Mouse (Mus musculus): ENCODE results near the gene Nsun2. TPM values are rescaled to one million over a fixed set of nuclear protein-coding genes. Genes with fewer than 3 reads are reported as not detected.

Gene Nsun2
- polyA plus RNA-seq, 1 experiment from 2014 or later = 82.0 TPM

DNA sequence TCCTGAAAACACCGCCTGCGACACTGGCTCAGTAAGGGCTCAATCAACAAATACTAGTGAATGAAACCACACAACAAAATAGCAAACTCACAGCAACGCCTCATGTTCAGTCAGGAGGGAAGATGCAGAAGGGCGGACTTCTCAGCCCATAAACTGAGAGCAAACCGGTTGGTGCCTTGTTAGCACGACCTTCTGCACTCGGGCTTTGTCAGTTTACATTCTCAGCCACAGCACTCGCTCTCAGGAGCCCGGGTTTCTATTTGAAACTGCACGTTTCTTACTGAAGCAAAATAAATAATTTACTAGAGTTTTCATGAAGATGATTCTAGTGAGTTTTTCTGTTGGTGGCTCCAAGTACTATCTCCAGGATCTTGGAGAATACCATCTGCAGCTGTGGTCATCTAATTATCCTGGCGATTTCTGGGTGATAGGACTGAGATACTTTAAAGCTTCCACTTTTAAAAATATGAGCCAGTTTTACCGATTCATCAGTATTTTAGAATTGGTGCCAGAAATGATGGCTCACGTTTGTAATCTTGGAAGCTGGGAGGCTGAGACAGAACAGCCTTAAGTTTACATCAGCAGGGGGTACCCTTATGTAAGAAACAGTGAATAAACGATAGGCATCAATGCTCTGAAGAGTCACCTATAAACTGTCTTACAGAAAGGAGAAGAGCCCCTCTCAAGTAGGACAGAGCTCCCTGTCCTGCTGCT, 9.9 kb upstream of the Nsun2 start:
- no peak overlapping the region for H3K9ac ChIP-seq (ENCODE audit: low read depth, low read length)
- no peak overlapping the region for H3K4me2 ChIP-seq (ENCODE audit: low read length)
- peaks cover 39% of the 10 kb centered on the region; the same call in 1 of the 2 replicates for H3K4me1 ChIP-seq (replicated peaks; ENCODE audit: insufficient read depth, low read length)
- DNase-seq (ENCODE audit: low spot score) (no peak), ATAC-seq (replicated peaks; ENCODE audit: low FRiP score, low read depth) (no peak)
- H3K27me3 ChIP-seq (ENCODE audit: insufficient read depth, low read length) = no peaks in the 10 kb centered on the region
- no peaks in the 10 kb centered on the region for H3K9me3 ChIP-seq (replicated peaks; ENCODE audit: low read length)
- H3K36me3 ChIP-seq (ENCODE audit: insufficient read depth, low read length) = no peaks in the 10 kb centered on the region
- no peak overlapping the region for H3K4me3 ChIP-seq (replicated peaks; ENCODE audit: low read depth, low read length)
- TF ChIP-seq CTCF (IDR thresholded peaks at IDR 0.05; ENCODE audit: low read depth) = no peak
- WGBS = 37% methylated on average over 14 of the region's 14 CpGs
- H3K27ac ChIP-seq = no peak overlapping the region

DNA sequence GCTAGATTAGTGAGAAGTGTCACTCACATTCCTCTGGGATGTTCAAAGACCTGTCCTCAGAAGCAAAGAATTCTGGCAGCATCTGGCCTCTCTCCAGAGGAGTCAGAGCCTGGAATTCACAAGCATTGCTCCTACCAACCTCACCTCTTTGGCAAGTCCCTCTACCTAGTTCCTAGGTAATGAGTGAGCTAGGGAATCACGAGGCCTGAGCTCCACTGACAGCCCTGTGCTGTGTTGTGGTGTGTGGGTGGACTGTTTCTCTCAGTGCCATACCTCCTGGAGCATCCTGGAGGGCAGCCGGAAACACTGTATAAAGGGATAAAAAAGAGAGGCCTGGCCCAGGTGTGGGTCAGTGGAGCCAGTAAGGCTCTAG, 9.4 kb upstream of the Nsun2 start:
- Histone ChIP-seq H3K4me2 (ENCODE audit: low read length) (no peak overlapping the region), H3K27ac (no peak overlapping the region), H3K9ac (ENCODE audit: low read depth, low read length) (no peak overlapping the region), H3K36me3 (ENCODE audit: insufficient read depth, low read length) (no peaks in the 10 kb centered on the region), H3K4me1 (replicated peaks; ENCODE audit: insufficient read depth, low read length) (peaks cover 39% of the 10 kb centered on the region; the same call in 1 of the 2 replicates), H3K9me3 (replicated peaks; ENCODE audit: low read length) (no peaks in the 10 kb centered on the region), H3K4me3 (replicated peaks; ENCODE audit: low read depth, low read length) (no peak overlapping the region), H3K27me3 (ENCODE audit: insufficient read depth, low read length) (no peaks in the 10 kb centered on the region)
- no peak for DNase-seq (ENCODE audit: low spot score)
- 52% methylated on average over 2 of the region's 2 CpGs for WGBS
- TF ChIP-seq CTCF (IDR thresholded peaks at IDR 0.05; ENCODE audit: low read depth) = no peak
- ATAC-seq (replicated peaks; ENCODE audit: low FRiP score, low read depth) = peak; percentile 31; the same call in 1 of the 2 replicates

DNA sequence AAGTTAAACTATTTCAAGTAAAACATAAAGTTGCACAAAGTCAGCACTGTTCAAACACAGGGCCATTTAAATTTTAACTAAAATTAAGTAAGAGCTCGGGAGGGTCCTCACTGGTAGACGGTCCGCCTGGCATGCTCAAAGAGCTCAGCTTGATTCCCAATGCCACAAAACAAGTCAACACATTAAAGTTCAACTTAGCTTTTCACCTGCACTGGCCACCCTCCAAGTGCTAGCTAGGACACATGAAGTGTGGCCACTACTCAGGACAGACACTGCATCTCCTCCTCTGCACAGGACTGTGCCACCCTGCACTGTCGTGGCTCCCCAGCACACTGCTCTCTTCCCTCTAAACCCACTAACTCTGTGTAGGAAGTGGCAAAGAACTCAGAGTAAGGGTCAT, 7.7 kb upstream of the Nsun2 start:
- Histone ChIP-seq H3K27ac (peak overlapping the region; percentile 13; the same call in 1 of the 2 replicates), H3K4me3 (replicated peaks; ENCODE audit: low read depth, low read length) (no peak overlapping the region), H3K36me3 (ENCODE audit: insufficient read depth, low read length) (no peaks in the 10 kb centered on the region), H3K9me3 (replicated peaks; ENCODE audit: low read length) (no peaks in the 10 kb centered on the region), H3K4me1 (replicated peaks; ENCODE audit: insufficient read depth, low read length) (peaks cover 40% of the 10 kb centered on the region; the same call in 1 of the 2 replicates), H3K4me2 (ENCODE audit: low read length) (peak overlapping the region; percentile 10; the same call in 1 of the 2 replicates), H3K9ac (ENCODE audit: low read depth, low read length) (no peak overlapping the region), H3K27me3 (ENCODE audit: insufficient read depth, low read length) (no peaks in the 10 kb centered on the region)
- 49% methylated on average over 4 of the region's 4 CpGs for WGBS
- no peak for DNase-seq (ENCODE audit: low spot score)
- TF ChIP-seq CTCF (IDR thresholded peaks at IDR 0.05; ENCODE audit: low read depth) = no peak
- ATAC-seq (replicated peaks; ENCODE audit: low FRiP score, low read depth) = peak; percentile 47; the same call in 1 of the 2 replicates

DNA sequence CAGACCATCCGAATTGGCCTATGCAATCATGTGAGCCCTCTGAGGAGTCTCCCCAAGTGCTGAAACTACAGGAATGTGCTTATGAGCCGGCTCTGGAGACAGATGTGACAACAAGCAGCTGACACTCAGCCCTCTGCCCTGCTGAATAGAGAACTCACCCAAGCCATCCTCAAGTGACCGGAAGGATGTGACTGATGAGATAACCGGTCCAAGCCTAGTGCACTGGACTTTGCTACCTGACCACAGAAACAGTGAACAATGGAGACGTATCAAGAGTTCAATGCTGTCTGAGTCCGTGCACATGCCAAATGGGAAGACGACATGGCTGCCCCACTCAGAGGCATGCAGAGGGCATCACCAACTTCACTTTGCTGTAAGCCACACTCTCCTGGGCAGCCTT, 5.0 kb upstream of the Nsun2 start:
- no peak for TF ChIP-seq CTCF (IDR thresholded peaks at IDR 0.05; ENCODE audit: low read depth)
- Histone ChIP-seq H3K27me3 (ENCODE audit: insufficient read depth, low read length) (no peaks in the 10 kb centered on the region), H3K36me3 (ENCODE audit: insufficient read depth, low read length) (no peaks in the 10 kb centered on the region), H3K4me1 (replicated peaks; ENCODE audit: insufficient read depth, low read length) (peaks cover 48% of the 10 kb centered on the region), H3K27ac (no peak overlapping the region), H3K9me3 (replicated peaks; ENCODE audit: low read length) (no peaks in the 10 kb centered on the region), H3K4me2 (ENCODE audit: low read length) (no peak overlapping the region), H3K4me3 (replicated peaks; ENCODE audit: low read depth, low read length) (no peak overlapping the region), H3K9ac (ENCODE audit: low read depth, low read length) (no peak overlapping the region)
- no peak for ATAC-seq (replicated peaks; ENCODE audit: low FRiP score, low read depth)
- 72% methylated on average over 7 of the region's 7 CpGs for WGBS
- no peak for DNase-seq (ENCODE audit: low spot score)

DNA sequence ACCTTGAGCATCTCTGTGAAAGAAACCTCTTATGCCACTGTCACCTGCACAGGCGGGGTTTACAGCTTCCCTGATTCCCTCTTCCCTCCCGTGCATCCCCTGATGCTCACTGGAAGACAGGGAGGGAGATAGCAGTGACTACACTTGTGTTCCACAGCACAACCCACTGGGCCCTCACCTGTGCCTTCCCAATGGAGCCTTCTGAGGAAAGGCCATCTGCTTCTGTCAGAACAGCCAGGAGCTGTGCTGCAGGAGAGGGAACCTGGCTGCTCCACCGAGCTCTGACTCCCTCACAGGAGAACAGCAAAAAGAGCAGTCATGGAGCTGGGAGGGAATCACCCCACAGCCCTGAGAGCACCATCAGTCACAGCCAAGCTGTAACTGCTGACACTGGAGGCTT, 3.4 kb upstream of the Nsun2 start:
- H3K36me3 ChIP-seq (ENCODE audit: insufficient read depth, low read length) = no peaks in the 10 kb centered on the region
- no peak for TF ChIP-seq CTCF (IDR thresholded peaks at IDR 0.05; ENCODE audit: low read depth)
- H3K4me1 ChIP-seq (replicated peaks; ENCODE audit: insufficient read depth, low read length) = peaks cover 32% of the 10 kb centered on the region
- H3K9me3 ChIP-seq (replicated peaks; ENCODE audit: low read length) = no peaks in the 10 kb centered on the region
- no peak for DNase-seq (ENCODE audit: low spot score)
- no peak overlapping the region for H3K4me2 ChIP-seq (ENCODE audit: low read length)
- 67% methylated on average over 3 of the region's 3 CpGs for WGBS
- H3K9ac ChIP-seq (ENCODE audit: low read depth, low read length) = no peak overlapping the region
- H3K27me3 ChIP-seq (ENCODE audit: insufficient read depth, low read length) = no peaks in the 10 kb centered on the region
- H3K27ac ChIP-seq = no peak overlapping the region
- ATAC-seq (replicated peaks; ENCODE audit: low FRiP score, low read depth) = no peak
- H3K4me3 ChIP-seq (replicated peaks; ENCODE audit: low read depth, low read length) = no peak overlapping the region

DNA sequence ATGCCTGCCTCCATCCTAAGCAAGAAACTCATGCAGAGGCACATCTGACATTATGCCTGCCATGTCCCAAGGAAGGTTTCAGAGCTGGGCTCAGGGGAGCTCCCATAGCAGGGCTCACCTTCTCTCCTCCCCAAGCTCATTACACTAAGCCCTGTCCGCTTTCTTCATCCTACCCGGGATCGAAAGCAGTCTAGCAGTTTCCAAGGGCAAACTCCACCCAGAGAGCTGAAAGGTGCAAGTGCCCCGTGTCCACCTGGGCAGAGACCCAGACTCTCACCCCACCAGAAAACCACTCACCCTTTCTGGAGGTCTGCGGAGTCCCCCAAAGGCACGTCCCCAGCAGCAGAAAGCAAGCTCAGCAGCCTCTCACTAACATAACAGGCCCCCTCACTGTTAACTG, 2.6 kb upstream of the Nsun2 start:
- H3K9me3 ChIP-seq (replicated peaks; ENCODE audit: low read length) = no peaks in the 10 kb centered on the region
- no peak for ATAC-seq (replicated peaks; ENCODE audit: low FRiP score, low read depth)
- peak overlapping the region; percentile 96 for H3K4me2 ChIP-seq (ENCODE audit: low read length)
- TF ChIP-seq CTCF (IDR thresholded peaks at IDR 0.05; ENCODE audit: low read depth) = no peak
- H3K9ac ChIP-seq (ENCODE audit: low read depth, low read length) = peak overlapping the region; percentile 32
- H3K27me3 ChIP-seq (ENCODE audit: insufficient read depth, low read length) = no peaks in the 10 kb centered on the region
- no peaks in the 10 kb centered on the region for H3K36me3 ChIP-seq (ENCODE audit: insufficient read depth, low read length)
- H3K4me1 ChIP-seq (replicated peaks; ENCODE audit: insufficient read depth, low read length) = peaks cover 28% of the 10 kb centered on the region
- H3K4me3 ChIP-seq (replicated peaks; ENCODE audit: low read depth, low read length) = peak overlapping the region; percentile 89; the same call in 1 of the 2 replicates
- no peak overlapping the region for H3K27ac ChIP-seq
- DNase-seq (ENCODE audit: low spot score) = no peak
- 62% methylated on average over 6 of the region's 6 CpGs for WGBS
